Mouse (Mus musculus): ENCODE measurements around the gene 1700017B05Rik. TPM values are rescaled to one million over a fixed set of nuclear protein-coding genes. Genes with fewer than 3 reads are reported as not detected.

1700017B05Rik gene
- polyA plus RNA-seq, 1 experiment from 2014 or later: 4.1 TPM

GRCm38 (mm10) chr9:57242916-57243315 lies 19.5 kb downstream of the 1700017B05Rik start:
- no peak for ATAC-seq (ENCODE audit: low FRiP score)
- 28% methylated on average over 5 of the region's 5 CpGs for WGBS
- no peaks in the 10 kb centered on the region for H3K27me3 ChIP-seq (replicated peaks)
- no peak overlapping the region for H3K4me2 ChIP-seq
- no peak overlapping the region for H3K27ac ChIP-seq (replicated peaks)
- no peak overlapping the region for H3K9ac ChIP-seq (replicated peaks)
- H3K4me1 ChIP-seq: no peaks in the 10 kb centered on the region
- no peak overlapping the region for H3K4me3 ChIP-seq (replicated peaks)
- no peaks in the 10 kb centered on the region for H3K9me3 ChIP-seq (replicated peaks)
- no peaks in the 10 kb centered on the region for H3K36me3 ChIP-seq

- H3K36me3 ChIP-seq: no peaks in the 10 kb centered on the region
- 89% methylated on average over 5 of the region's 5 CpGs for WGBS
- ATAC-seq (ENCODE audit: low FRiP score): no peak
- H3K9ac ChIP-seq (replicated peaks): no peak overlapping the region
- no peak overlapping the region for H3K27ac ChIP-seq (replicated peaks)
- no peak overlapping the region for H3K4me3 ChIP-seq (replicated peaks)
- H3K4me1 ChIP-seq: no peaks in the 10 kb centered on the region
- H3K4me2 ChIP-seq: no peak overlapping the region
- no peaks in the 10 kb centered on the region for H3K9me3 ChIP-seq (replicated peaks)
- no peaks in the 10 kb centered on the region for H3K27me3 ChIP-seq (replicated peaks)
Observed at GRCm38 (mm10) chr9:57241111-57241510, 21.3 kb downstream of the 1700017B05Rik start.

GRCm38 (mm10) chr9:57238220-57238619 lies 24.2 kb downstream of the 1700017B05Rik start:
- no peak for ATAC-seq (ENCODE audit: low FRiP score)
- no peak overlapping the region for H3K4me3 ChIP-seq (replicated peaks)
- no peak overlapping the region for H3K9ac ChIP-seq (replicated peaks)
- no peak overlapping the region for H3K4me2 ChIP-seq
- no peaks in the 10 kb centered on the region for H3K27me3 ChIP-seq (replicated peaks)
- H3K4me1 ChIP-seq: no peaks in the 10 kb centered on the region
- no peaks in the 10 kb centered on the region for H3K36me3 ChIP-seq
- no peak overlapping the region for H3K27ac ChIP-seq (replicated peaks)
- WGBS: 97% methylated on average over 2 of the region's 2 CpGs
- no peaks in the 10 kb centered on the region for H3K9me3 ChIP-seq (replicated peaks)

- Histone ChIP-seq H3K27me3 (replicated peaks) (no peaks in the 10 kb centered on the region), H3K9ac (replicated peaks) (no peak overlapping the region), H3K36me3 (no peaks in the 10 kb centered on the region), H3K9me3 (replicated peaks) (no peaks in the 10 kb centered on the region), H3K27ac (replicated peaks) (no peak overlapping the region), H3K4me2 (no peak overlapping the region), H3K4me3 (replicated peaks) (no peak overlapping the region), H3K4me1 (no peaks in the 10 kb centered on the region)
- WGBS: 83% methylated on average over 5 of the region's 5 CpGs
- no peak for ATAC-seq (ENCODE audit: low FRiP score)
Observed at GRCm38 (mm10) chr9:57237705-57238104, 24.7 kb downstream of the 1700017B05Rik start.

- no peak within 1 kb of the TSS for H3K4me2 ChIP-seq
- H3K9me3 ChIP-seq (replicated peaks): no peaks in the 10 kb centered on the region
- 93% methylated on average over 2 of the region's 2 CpGs for WGBS
- no peaks in the 10 kb centered on the region for H3K36me3 ChIP-seq
- H3K27ac ChIP-seq (replicated peaks): no peak within 1 kb of the TSS
- H3K4me1 ChIP-seq: no peaks in the 10 kb centered on the region
- no peak within 1 kb of the TSS for H3K4me3 ChIP-seq (replicated peaks)
- ATAC-seq (ENCODE audit: low FRiP score): no peak
- no peak within 1 kb of the TSS for H3K9ac ChIP-seq (replicated peaks)
- no peaks in the 10 kb centered on the region for H3K27me3 ChIP-seq (replicated peaks)
Observed at GRCm38 (mm10) chr9:57236256-57236655, 26.2 kb downstream of the 1700017B05Rik start, which contains the start of gene Trcg1. TSS of gene Trcg1 (plus strand) at chr9:57236556.

- no peaks in the 10 kb centered on the region for H3K36me3 ChIP-seq
- no peak overlapping the region for H3K4me3 ChIP-seq (replicated peaks)
- no peaks in the 10 kb centered on the region for H3K9me3 ChIP-seq (replicated peaks)
- H3K27ac ChIP-seq (replicated peaks): no peak overlapping the region
- H3K27me3 ChIP-seq (replicated peaks): no peaks in the 10 kb centered on the region
- H3K9ac ChIP-seq (replicated peaks): no peak overlapping the region
- 95% methylated on average over 3 of the region's 3 CpGs for WGBS
- no peak for ATAC-seq (ENCODE audit: low FRiP score)
- H3K4me2 ChIP-seq: no peak overlapping the region
- no peaks in the 10 kb centered on the region for H3K4me1 ChIP-seq
Observed at GRCm38 (mm10) chr9:57233767-57234166, 28.6 kb downstream of the 1700017B05Rik start.

GRCm38 (mm10) chr9:57233142-57233541 lies 29.3 kb downstream of the 1700017B05Rik start:
- WGBS: 89% methylated on average over 6 of the region's 6 CpGs
- H3K36me3 ChIP-seq: no peaks in the 10 kb centered on the region
- no peaks in the 10 kb centered on the region for H3K27me3 ChIP-seq (replicated peaks)
- H3K9me3 ChIP-seq (replicated peaks): no peaks in the 10 kb centered on the region
- no peak overlapping the region for H3K9ac ChIP-seq (replicated peaks)
- no peaks in the 10 kb centered on the region for H3K4me1 ChIP-seq
- no peak overlapping the region for H3K4me2 ChIP-seq
- no peak for ATAC-seq (ENCODE audit: low FRiP score)
- H3K4me3 ChIP-seq (replicated peaks): no peak overlapping the region
- no peak overlapping the region for H3K27ac ChIP-seq (replicated peaks)

- Histone ChIP-seq H3K9me3 (replicated peaks) (no peaks in the 10 kb centered on the region), H3K9ac (replicated peaks) (no peak overlapping the region), H3K27me3 (replicated peaks) (no peaks in the 10 kb centered on the region), H3K4me2 (no peak overlapping the region), H3K4me3 (replicated peaks) (no peak overlapping the region), H3K4me1 (no peaks in the 10 kb centered on the region), H3K27ac (replicated peaks) (no peak overlapping the region), H3K36me3 (no peaks in the 10 kb centered on the region)
- no peak for ATAC-seq (ENCODE audit: low FRiP score)
- 89% methylated on average over 5 of the region's 5 CpGs for WGBS
Observed at GRCm38 (mm10) chr9:57232341-57232940, 30.0 kb downstream of the 1700017B05Rik start.

GRCm38 (mm10) chr9:57231536-57232255 lies 30.7 kb downstream of the 1700017B05Rik start:
- Histone ChIP-seq H3K9me3 (replicated peaks) (no peaks in the 10 kb centered on the region), H3K36me3 (no peaks in the 10 kb centered on the region), H3K9ac (replicated peaks) (no peak overlapping the region), H3K4me3 (replicated peaks) (no peak overlapping the region), H3K27ac (replicated peaks) (no peak overlapping the region), H3K27me3 (replicated peaks) (no peaks in the 10 kb centered on the region), H3K4me1 (no peaks in the 10 kb centered on the region), H3K4me2 (no peak overlapping the region)
- 80% methylated on average over 8 of the region's 8 CpGs for WGBS
- no peak for ATAC-seq (ENCODE audit: low FRiP score)

- Histone ChIP-seq H3K9me3 (replicated peaks) (no peaks in the 10 kb centered on the region), H3K27me3 (replicated peaks) (no peaks in the 10 kb centered on the region), H3K4me1 (no peaks in the 10 kb centered on the region), H3K9ac (replicated peaks) (no peak overlapping the region), H3K4me3 (replicated peaks) (no peak overlapping the region), H3K4me2 (no peak overlapping the region), H3K36me3 (no peaks in the 10 kb centered on the region), H3K27ac (replicated peaks) (no peak overlapping the region)
- 80% methylated on average over 9 of the region's 9 CpGs for WGBS
- ATAC-seq (ENCODE audit: low FRiP score): no peak
Observed at GRCm38 (mm10) chr9:57230146-57230783, 32.1 kb downstream of the 1700017B05Rik start.

GRCm38 (mm10) chr9:57229726-57230125 lies 32.7 kb downstream of the 1700017B05Rik start:
- no peaks in the 10 kb centered on the region for H3K9me3 ChIP-seq (replicated peaks)
- no peaks in the 10 kb centered on the region for H3K27me3 ChIP-seq (replicated peaks)
- no peaks in the 10 kb centered on the region for H3K36me3 ChIP-seq
- no peak overlapping the region for H3K27ac ChIP-seq (replicated peaks)
- H3K4me2 ChIP-seq: no peak overlapping the region
- WGBS: 82% methylated on average over 4 of the region's 4 CpGs
- H3K4me3 ChIP-seq (replicated peaks): no peak overlapping the region
- ATAC-seq (ENCODE audit: low FRiP score): no peak
- H3K4me1 ChIP-seq: no peaks in the 10 kb centered on the region
- no peak overlapping the region for H3K9ac ChIP-seq (replicated peaks)

- Histone ChIP-seq H3K4me1 (no peaks in the 10 kb centered on the region), H3K27me3 (replicated peaks) (no peaks in the 10 kb centered on the region), H3K9me3 (replicated peaks) (no peaks in the 10 kb centered on the region), H3K27ac (replicated peaks) (no peak overlapping the region), H3K4me2 (no peak overlapping the region), H3K4me3 (replicated peaks) (no peak overlapping the region), H3K9ac (replicated peaks) (no peak overlapping the region), H3K36me3 (no peaks in the 10 kb centered on the region)
- no peak for ATAC-seq (ENCODE audit: low FRiP score)
- 75% methylated on average over 4 of the region's 4 CpGs for WGBS
Observed at GRCm38 (mm10) chr9:57228186-57228585, 34.2 kb downstream of the 1700017B05Rik start.

Data from neural tube, embryonic 15.5 days (tissue).